22 mouse cellular contexts compared by ENCODE assay signal in the genomic region with DNA sequence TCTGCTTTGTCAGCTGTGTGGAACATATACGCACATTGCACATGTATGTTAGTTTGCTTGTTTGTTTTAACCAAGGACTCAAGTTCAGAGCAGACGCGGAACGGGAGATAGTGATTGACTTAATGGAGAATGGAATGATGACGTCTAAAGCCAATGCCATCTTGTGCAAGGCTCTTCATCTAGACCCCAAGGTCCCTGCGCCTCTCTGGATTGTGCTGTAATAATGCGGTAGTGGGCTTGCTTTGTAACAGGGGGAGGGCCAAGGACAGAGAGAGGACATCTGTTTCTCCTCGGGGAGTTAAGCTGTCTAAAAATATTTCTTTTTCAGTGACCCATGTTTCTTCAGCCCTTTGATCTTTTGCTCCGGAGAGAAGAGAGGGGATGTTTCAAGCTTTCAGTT. TPM values are rescaled to one million over a fixed set of nuclear protein-coding genes. Genes with fewer than 3 reads are reported as not detected.
DNase-seq lines count a peak whose midpoint lies in the region; ATAC-seq and TF ChIP-seq lines count a peak whose summit lies in the region.
"Had no signal": no experiment of that assay in that cellular context is flagged by ENCODE, and none has a peak within 500 bp of the region (broad histone marks: within the 10 kb centered on the region; RNA-seq: fewer than 3 reads in every experiment).

No protein-coding gene starts in this region.

- H3K4me2 ChIP-seq in kidney, postnatal 0 days (ENCODE audit: low read length): no peak overlapping the region
- H3K4me2 ChIP-seq: embryonic facial prominence, embryonic 13.5 days; embryonic facial prominence, embryonic 15.5 days; forebrain, embryonic 12.5 days had no signal

- H3K9me3 ChIP-seq in kidney, postnatal 0 days (replicated peaks; ENCODE audit: low read length): no peaks in the 10 kb centered on the region
- H3K9me3 ChIP-seq: embryonic facial prominence, embryonic 13.5 days; embryonic facial prominence, embryonic 15.5 days; forebrain, embryonic 10.5 days; forebrain, embryonic 12.5 days had no signal

- no peaks in the 10 kb centered on the region for H3K27me3 ChIP-seq in kidney, postnatal 0 days (ENCODE audit: insufficient read depth, low read length)
- H3K27me3 ChIP-seq: embryonic facial prominence, embryonic 13.5 days; embryonic facial prominence, embryonic 15.5 days; forebrain, embryonic 12.5 days had no signal

- H3K36me3 ChIP-seq in kidney, postnatal 0 days (ENCODE audit: insufficient read depth, low read length): no peaks in the 10 kb centered on the region
- H3K36me3 ChIP-seq: embryonic facial prominence, embryonic 13.5 days; embryonic facial prominence, embryonic 15.5 days; forebrain, embryonic 10.5 days; forebrain, embryonic 12.5 days had no signal

- TF ChIP-seq CTCF in kidney, postnatal 0 days (IDR thresholded peaks at IDR 0.05; ENCODE audit: low read depth): no peak

- no peak overlapping the region for H3K27ac ChIP-seq in kidney, postnatal 0 days
- H3K27ac ChIP-seq: embryonic facial prominence, embryonic 13.5 days; embryonic facial prominence, embryonic 15.5 days; forebrain, embryonic 10.5 days; forebrain, embryonic 12.5 days had no signal

- no peak overlapping the region for H3K9ac ChIP-seq in kidney, postnatal 0 days (ENCODE audit: low read depth, low read length)
- H3K9ac ChIP-seq: embryonic facial prominence, embryonic 13.5 days; embryonic facial prominence, embryonic 15.5 days; forebrain, embryonic 12.5 days had no signal

- ATAC-seq in kidney, postnatal 0 days (replicated peaks; ENCODE audit: low FRiP score, low read depth): no peak
- ATAC-seq: forebrain, embryonic 14.5 days; forebrain, embryonic 16.5 days had no signal

- no peaks in the 10 kb centered on the region for H3K4me1 ChIP-seq in kidney, postnatal 0 days (replicated peaks; ENCODE audit: insufficient read depth, low read length)
- H3K4me1 ChIP-seq: embryonic facial prominence, embryonic 13.5 days; embryonic facial prominence, embryonic 15.5 days; forebrain, embryonic 12.5 days had no signal

- 47% methylated on average over 9 of the region's 9 CpGs for WGBS in kidney, postnatal 0 days

- peak; percentile 57 for DNase-seq in adrenal gland, postnatal 14 days
- no peak for DNase-seq in adrenal gland, postnatal 4 days (ENCODE audit: low spot score in 2 of 2)
- peak; percentile 38 for DNase-seq in embryo, embryonic 10.5 days (ENCODE audit: low spot score)
- no peak for DNase-seq in embryo, embryonic 11 days
- DNase-seq in kidney, postnatal 0 days (ENCODE audit: low spot score): peak; percentile 67
- no peak for DNase-seq in kidney, adult 8-10 months
- DNase-seq in left cerebral cortex, adult 8-10 months (ENCODE audit: low spot score in 2 of 2): no peak
- DNase-seq: adrenal gland, postnatal 10 days; adrenal gland, postnatal 36 days; cerebellum, adult 11 months; cerebellum, adult 18-20 months; cerebellum, adult 8-10 months; cerebellum, adult 9-11 months; cerebellum, postnatal 14 days; cerebellum, postnatal 36 days had no signal

- no peak overlapping the region for H3K4me3 ChIP-seq in kidney, postnatal 0 days (replicated peaks; ENCODE audit: low read depth, low read length)
- H3K4me3 ChIP-seq: embryonic facial prominence, embryonic 13.5 days; embryonic facial prominence, embryonic 15.5 days; erythroblast, embryonic 14.5 days; forebrain, embryonic 10.5 days; forebrain, embryonic 12.5 days had no signal

RNA-seq across cellular contexts. Expression of gene Prkar1a, which starts 14.3 kb away (rescaled TPM):
- 346 and 353 TPM in 2 replicates for total RNA-seq in adrenal gland, postnatal 14 days (2021)
- total RNA-seq in adrenal gland, postnatal 4 days (2021): 100 to 1,000 TPM; 428 to 430 TPM
- polyA plus RNA-seq in kidney, postnatal 0 days (2015; fragmentation: Nextera tagmentation; extraction: Ambion mirVana): 340 and 372 TPM in 2 replicates
- 100 to 1,000 TPM; 569 to 599 (median 583) TPM for total RNA-seq in left cerebral cortex, adult 8-10 months (2022)

RNA-seq across cellular contexts. Expression of gene Wipi1, which starts 23.2 kb away (rescaled TPM):
- 31.9 and 40.0 TPM in 2 replicates for total RNA-seq in adrenal gland, postnatal 14 days (2021)
- total RNA-seq in adrenal gland, postnatal 4 days (2021): 10 to 100 TPM; 51.9 to 53.1 TPM
- polyA plus RNA-seq in kidney, postnatal 0 days (2015; fragmentation: Nextera tagmentation; extraction: Ambion mirVana): 42.0 and 42.6 TPM in 2 replicates
- total RNA-seq in left cerebral cortex, adult 8-10 months (2022): 10 to 100 TPM; 20.7 to 22.9 (median 22.0) TPM

Comparison
In these comparisons a context has a peak if more than half of its experiments do, and no peak if none do; other contexts are left out.
1. DNase-seq: peak in adrenal gland, postnatal 14 days (single experiment), embryo, embryonic 10.5 days (single experiment) and kidney, postnatal 0 days (single experiment); none in adrenal gland, postnatal 4 days (0 of 2), embryo, embryonic 11 days (single experiment), kidney, adult 8-10 months (0 of 2) and left cerebral cortex, adult 8-10 months (0 of 2).